Mouse (Mus musculus): ENCODE results near the gene Sh3pxd2a.

- TF ChIP-seq POLR2A (IDR thresholded peaks at IDR 0.05; ENCODE audit: low read depth, low read length) (no peak), CTCF (IDR thresholded peaks at IDR 0.05; ENCODE audit: borderline replicate concordance, insufficient read depth, low read length) (no peak)
Measured at GRCm38 (mm10) chr19:47317063-47317938, 146.9 kb downstream of the Sh3pxd2a start.
